In the genomic region with DNA sequence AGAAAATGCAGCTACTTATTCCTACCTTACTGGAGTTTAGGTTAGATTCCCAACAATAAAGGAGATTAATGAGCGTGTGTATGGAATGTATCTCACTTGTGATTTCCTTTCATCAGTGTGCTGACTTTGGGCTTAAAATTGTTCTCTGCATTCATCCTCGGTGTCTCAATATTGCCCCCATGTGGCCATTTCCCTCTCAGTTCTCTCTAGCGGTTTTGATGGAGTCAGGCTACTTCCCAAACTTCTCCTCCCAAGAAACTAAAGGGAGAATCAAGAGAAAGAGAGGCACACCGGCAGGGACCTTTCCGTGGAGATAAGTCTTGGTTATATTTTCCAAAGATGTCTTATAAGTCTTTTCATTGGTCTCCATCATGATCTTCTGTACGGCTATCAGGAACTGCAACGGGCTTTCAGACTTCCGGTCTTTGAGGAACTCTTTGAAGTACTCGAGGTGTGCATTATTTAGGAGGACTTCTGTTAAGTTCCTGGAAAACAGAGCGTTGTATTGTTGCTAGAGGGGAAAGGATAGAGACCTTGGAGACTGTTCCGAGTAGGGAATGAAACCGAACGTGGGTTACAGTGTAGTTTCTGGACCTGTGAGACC, we compare ENCODE assay signal across 8 mouse cellular contexts. TPM values are rescaled to one million over a fixed set of nuclear protein-coding genes. Genes with fewer than 3 reads are reported as not detected.
A peak's percentile ranks its signal among the peaks of the same experiment; 100 is the strongest.
DNase-seq lines count a peak whose midpoint lies in the region; ATAC-seq and TF ChIP-seq lines count a peak whose summit lies in the region.

No protein-coding gene starts in this region.

- no peak for ATAC-seq in monocyte, adult 5-6 weeks (replicated peaks; ENCODE audit: insufficient number of reproducible peaks, low FRiP score, low TSS enrichment, poor library complexity, severe bottlenecking)
- 0 out of 2 replicates have a peak, but pooled peaks have one; percentile 33 for ATAC-seq in intestine, postnatal 0 days
- ATAC-seq in limb, embryonic 11.5 days (ENCODE audit: insufficient number of reproducible peaks, low FRiP score, low TSS enrichment, low read depth): no peak
- ATAC-seq in neural tube, embryonic 11.5 days (ENCODE audit: insufficient read depth, low FRiP score, low TSS enrichment): no peak

- no peak overlapping the region for H3K4me2 ChIP-seq in intestine, postnatal 0 days (replicated peaks; ENCODE audit: low read depth)
- H3K4me2 ChIP-seq in limb, embryonic 11.5 days (ENCODE audit: low read depth, severe bottlenecking): no peak overlapping the region
- no peak overlapping the region for H3K4me2 ChIP-seq in neural tube, embryonic 11.5 days (ENCODE audit: low read depth)

- WGBS in intestine, postnatal 0 days: 49% methylated on average over 13 of the region's 13 CpGs
- 48% methylated on average over 13 of the region's 13 CpGs for WGBS in limb, embryonic 11.5 days
- 54% methylated on average over 13 of the region's 13 CpGs for WGBS in neural tube, embryonic 11.5 days
- WGBS in thymus, adult 2 months: 17% methylated on average over 13 of the region's 13 CpGs

- H3K36me3 ChIP-seq in intestine, postnatal 0 days (ENCODE audit: control insufficient read depth, insufficient read depth): no peaks in the 10 kb centered on the region
- no peaks in the 10 kb centered on the region; the same call in 1 of the 2 replicates for H3K36me3 ChIP-seq in limb, embryonic 11.5 days (ENCODE audit: control insufficient read depth, insufficient read depth, low read length)
- no peaks in the 10 kb centered on the region for H3K36me3 ChIP-seq in neural tube, embryonic 11.5 days (ENCODE audit: control insufficient read depth, insufficient read depth, low read length)
- no peaks in the 10 kb centered on the region for H3K36me3 ChIP-seq in thymus, adult 2 months (ENCODE audit: control insufficient read depth, insufficient read depth, low read length)

- peak; percentile 9 to 42 for DNase-seq in monocyte, adult 2 months (ENCODE audit: low read depth in 1 of 2, low spot score in 2 of 2)
- DNase-seq in brain, embryonic 14.5 days (ENCODE audit: low read depth): peak; percentile 70
- peak; percentile 23 to 46 for DNase-seq in frontal cortex, postnatal 10 days (ENCODE audit: low spot score in 2 of 2)
- DNase-seq in limb, embryonic 11.5 days (ENCODE audit: low spot score): peak; percentile 73
- peak; percentile 52 for DNase-seq in neural tube, embryonic 11.5 days (ENCODE audit: low spot score)
- DNase-seq in thymus, adult 2 months: peak; percentile 79

- H3K4me3 ChIP-seq in intestine, postnatal 0 days (ENCODE audit: low read depth, low read length): no peak overlapping the region
- H3K4me3 ChIP-seq in limb, embryonic 11.5 days (ENCODE audit: low read depth, low read length): no peak overlapping the region
- no peak overlapping the region for H3K4me3 ChIP-seq in neural tube, embryonic 11.5 days (ENCODE audit: low read depth, low read length)
- no peak overlapping the region; the same call in 1 of the 2 replicates for H3K4me3 ChIP-seq in thymus, adult 2 months (ENCODE audit: control insufficient read depth, insufficient read depth, low read length)

- H3K9me3 ChIP-seq in intestine, postnatal 0 days (ENCODE audit: control insufficient read depth): no peaks in the 10 kb centered on the region
- no peaks in the 10 kb centered on the region for H3K9me3 ChIP-seq in limb, embryonic 11.5 days (ENCODE audit: control insufficient read depth, low read length)
- H3K9me3 ChIP-seq in neural tube, embryonic 11.5 days (ENCODE audit: control insufficient read depth, low read length): no peaks in the 10 kb centered on the region

- peak; percentile 72; the same call in 1 of the 2 replicates for TF ChIP-seq CTCF in brain, embryonic 14.5 days (IDR thresholded peaks at IDR 0.05; ENCODE audit: borderline replicate concordance, extremely low read depth, insufficient read depth, insufficient read length)
- peak; percentile 93 for TF ChIP-seq CTCF in intestine, postnatal 0 days (IDR thresholded peaks at IDR 0.05; ENCODE audit: low read depth)
- no peak for TF ChIP-seq CTCF in thymus, adult 2 months (IDR thresholded peaks at IDR 0.05; ENCODE audit: borderline replicate concordance, control insufficient read depth, extremely low read depth, insufficient read depth, low read length, poor library complexity)

- H3K9ac ChIP-seq in intestine, postnatal 0 days (ENCODE audit: low read depth, low read length): no peak overlapping the region
- H3K9ac ChIP-seq in limb, embryonic 11.5 days (ENCODE audit: low read length): no peak overlapping the region
- no peak overlapping the region for H3K9ac ChIP-seq in neural tube, embryonic 11.5 days (ENCODE audit: low read length)

- TF ChIP-seq POLR2A in brain, embryonic 14.5 days (IDR thresholded peaks at IDR 0.05; ENCODE audit: borderline replicate concordance, extremely low read depth, insufficient read depth, insufficient read length, poor library complexity, severe bottlenecking): no peak
- no peak for TF ChIP-seq POLR2A in thymus, adult 2 months (IDR thresholded peaks at IDR 0.05; ENCODE audit: control insufficient read depth, extremely low read depth, insufficient read depth, low read length, poor library complexity)

- H3K4me1 ChIP-seq in intestine, postnatal 0 days (replicated peaks; ENCODE audit: control insufficient read depth, insufficient read depth, low read length): no peaks in the 10 kb centered on the region
- no peaks in the 10 kb centered on the region for H3K4me1 ChIP-seq in limb, embryonic 11.5 days (ENCODE audit: control insufficient read depth, insufficient read depth, low read length)
- no peaks in the 10 kb centered on the region for H3K4me1 ChIP-seq in neural tube, embryonic 11.5 days (ENCODE audit: control insufficient read depth, insufficient read depth, low read length)
- H3K4me1 ChIP-seq in thymus, adult 2 months (replicated peaks; ENCODE audit: control insufficient read depth, insufficient read depth, low read length): 0 out of 2 replicates have a peak, but pooled peaks cover 2% of the 10 kb centered on the region

- H3K27ac ChIP-seq in intestine, postnatal 0 days (ENCODE audit: low read depth, low read length): no peak overlapping the region
- no peak overlapping the region for H3K27ac ChIP-seq in limb, embryonic 11.5 days (replicated peaks; ENCODE audit: low read depth, low read length)
- H3K27ac ChIP-seq in neural tube, embryonic 11.5 days (ENCODE audit: low read depth, low read length): no peak overlapping the region
- H3K27ac ChIP-seq in thymus, adult 2 months (ENCODE audit: control insufficient read depth, insufficient read depth, low read length): no peak overlapping the region

- no peaks in the 10 kb centered on the region for H3K27me3 ChIP-seq in intestine, postnatal 0 days (replicated peaks; ENCODE audit: control insufficient read depth, insufficient read depth, low read length)
- H3K27me3 ChIP-seq in limb, embryonic 11.5 days (ENCODE audit: control insufficient read depth, insufficient read depth, low read length): no peaks in the 10 kb centered on the region
- H3K27me3 ChIP-seq in neural tube, embryonic 11.5 days (ENCODE audit: control insufficient read depth, insufficient read depth, low read length): no peaks in the 10 kb centered on the region
- H3K27me3 ChIP-seq in thymus, adult 2 months (ENCODE audit: control insufficient read depth, insufficient read depth, low read length): no peaks in the 10 kb centered on the region

RNA-seq across cellular contexts. Expression of a gene that starts 36.5 kb away (rescaled TPM):
- not detected in 3 replicates for total RNA-seq in monocyte, adult 5-6 weeks (2017)
- 0.24 and 0.44 TPM in 2 replicates for polyA plus RNA-seq in brain, embryonic 14.5 days (2012; rRNA removed)
- polyA plus RNA-seq in intestine, postnatal 0 days (2015; fragmentation: Nextera tagmentation; extraction: Ambion mirVana): 0.04 TPM in 1 of 2 replicates, not detected in the other
- 0.07 TPM in 1 of 2 replicates, not detected in the other for polyA plus RNA-seq in limb, embryonic 11.5 days (2014; fragmentation: Nextera tagmentation; extraction: Ambion mirVana)
- polyA plus RNA-seq in neural tube, embryonic 11.5 days (2014; fragmentation: Nextera tagmentation; extraction: Ambion mirVana): not detected in 2 replicates
- 0.36 and 0.41 TPM in 2 replicates for polyA plus RNA-seq in thymus, adult 2 months (2012; rRNA removed)

RNA-seq across cellular contexts. Expression of a gene that starts 58.3 kb away (rescaled TPM):
- total RNA-seq in monocyte, adult 5-6 weeks (2017): 53.3 to 72.4 TPM (median 55.1 TPM) in 3 replicates
- 59.5 and 78.4 TPM in 2 replicates for polyA plus RNA-seq in brain, embryonic 14.5 days (2012; rRNA removed)
- polyA plus RNA-seq in intestine, postnatal 0 days (2015; fragmentation: Nextera tagmentation; extraction: Ambion mirVana): 49.9 and 57.7 TPM in 2 replicates
- polyA plus RNA-seq in limb, embryonic 11.5 days (2014; fragmentation: Nextera tagmentation; extraction: Ambion mirVana): 9.1 and 10.2 TPM in 2 replicates
- polyA plus RNA-seq in neural tube, embryonic 11.5 days (2014; fragmentation: Nextera tagmentation; extraction: Ambion mirVana): 26.7 and 29.2 TPM in 2 replicates
- 11.8 and 12.3 TPM in 2 replicates for polyA plus RNA-seq in thymus, adult 2 months (2012; rRNA removed)

Comparison
In these comparisons a context has a peak if more than half of its experiments do, and no peak if none do; other contexts are left out.
1. DNase-seq: peak in every context shown above with its lines; median percentile 79 in thymus, adult 2 months; 73 in limb, embryonic 11.5 days; 70 in brain, embryonic 14.5 days; 52 in neural tube, embryonic 11.5 days; 34 in frontal cortex, postnatal 10 days; 26 in monocyte, adult 2 months.